Mouse (Mus musculus) forebrain, embryonic 13.5 days (tissue): ENCODE results near the gene Fam71a. TPM values are rescaled to one million over a fixed set of nuclear protein-coding genes. Genes with fewer than 3 reads are reported as not detected.

Source experiments
- ATAC-seq: fragments of 200-750 bp; cut with Nextera tagmentation; 2 replicates; pipeline ENCODE4 v1.8.0; 2017
- H3K27ac ChIP-seq: fragments of 300-500 bp; sonication (generic); 2 replicates; pipeline ENCODE4 v1.5.1; 2015; ENCODE audit warnings: inconsistent platforms, mild to moderate bottlenecking, moderate library complexity
- H3K27me3 ChIP-seq: fragments of 300-500 bp; sonication (generic); 2 replicates; pipeline ENCODE4 v1.6.1; 2015; ENCODE audit warnings: mild to moderate bottlenecking, inconsistent platforms
- H3K36me3 ChIP-seq: fragments of 300-500 bp; sonication (generic); 2 replicates; pipeline ENCODE4 v1.6.1; 2015; ENCODE audit warnings: mild to moderate bottlenecking, inconsistent platforms; ENCODE audit not compliant: poor library complexity, severe bottlenecking
- H3K4me1 ChIP-seq: fragments of 300-500 bp; sonication (generic); 2 replicates; pipeline ENCODE4 v1.6.1; 2015; ENCODE audit warnings: inconsistent platforms
- H3K4me2 ChIP-seq: fragments of 300-500 bp; sonication (generic); 2 replicates; pipeline ENCODE4 v1.6.1; 2015; ENCODE audit warnings: inconsistent platforms, mild to moderate bottlenecking, moderate library complexity
- H3K4me3 ChIP-seq: fragments of 300-500 bp; sonication (generic); 2 replicates; pipeline ENCODE4 v1.5.1; 2015; ENCODE audit warnings: mild to moderate bottlenecking, inconsistent platforms
- H3K9ac ChIP-seq: fragments of 300-500 bp; sonication (generic); 2 replicates; pipeline ENCODE4 v1.6.1; 2015; ENCODE audit warnings: mild to moderate bottlenecking, inconsistent platforms
- H3K9me3 ChIP-seq: fragments of 300-500 bp; sonication (generic); replicated peaks from 2 replicates; pipeline ENCODE4 v1.6.1; 2016; ENCODE audit warnings: inconsistent platforms
- WGBS: fragments of 180-500 bp; shearing (Covaris S2); methylation state at CpG from one replicate; pipeline ENCODE4 v1.1.7; 2015; 5-methylcytosine and 5-hydroxymethylcytosine counted together
- polyA plus RNA-seq: library from polyadenylated mRNA; unstranded; fragments of >200 nt; fragmentation: Nextera tagmentation; extraction: Ambion mirVana; gene quantifications from 2 replicates; pipeline ENCODE4 v1.2.1, GENCODE M21; 2015

The Fam71a gene
- polyA plus RNA-seq = not detected in 2 replicates

DNA sequence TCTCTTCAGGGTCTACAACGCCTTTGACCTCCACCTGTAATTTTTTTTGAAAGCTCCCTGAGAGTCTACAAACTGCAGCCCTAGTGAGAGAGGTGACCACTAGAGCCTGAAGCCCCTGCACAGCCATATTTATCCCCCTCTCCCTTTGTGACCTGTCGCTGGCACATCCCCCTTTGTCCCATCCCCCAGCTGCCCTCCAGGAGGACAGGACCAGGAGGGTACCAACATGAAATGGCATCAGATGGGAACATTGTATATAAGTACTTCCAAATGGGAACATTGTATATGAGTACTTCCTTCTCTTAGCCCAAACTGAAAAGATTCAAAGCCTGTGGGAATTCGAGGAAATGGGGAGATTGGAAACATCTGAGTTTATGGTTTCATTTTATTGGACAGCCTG lies at the start of gene Fam71a:
Gene Fam71a (minus strand): TSS at position 101 of the 400 bp plus-strand sequence.
- Histone ChIP-seq H3K4me1 (peaks cover 8% of the 10 kb centered on the region; the same call in 1 of the 2 replicates), H3K4me2 (no peak within 1 kb of the TSS), H3K36me3 (no peaks in the 10 kb centered on the region), H3K27ac (no peak within 1 kb of the TSS), H3K27me3 (no peaks in the 10 kb centered on the region), H3K9me3 (no peaks in the 10 kb centered on the region), H3K9ac (no peak within 1 kb of the TSS), H3K4me3 (no peak within 1 kb of the TSS)
- no peak for ATAC-seq
- 79% methylated on average over 3 of the region's 3 CpGs for WGBS

GRCm38 (mm10) chr1:191211096-191211495 lies 46.5 kb upstream of the Fam71a start:
- WGBS = 48% methylated on average over 2 of the region's 2 CpGs
- no peak overlapping the region for H3K4me2 ChIP-seq
- H3K9ac ChIP-seq = no peak overlapping the region
- H3K36me3 ChIP-seq = no peaks in the 10 kb centered on the region
- H3K27me3 ChIP-seq = no peaks in the 10 kb centered on the region
- H3K27ac ChIP-seq = no peak overlapping the region
- no peaks in the 10 kb centered on the region for H3K9me3 ChIP-seq
- no peaks in the 10 kb centered on the region for H3K4me1 ChIP-seq
- ATAC-seq = no peak
- no peak overlapping the region for H3K4me3 ChIP-seq

- no peak for ATAC-seq
- Histone ChIP-seq H3K9ac (no peak overlapping the region), H3K9me3 (no peaks in the 10 kb centered on the region), H3K36me3 (no peaks in the 10 kb centered on the region), H3K4me1 (no peaks in the 10 kb centered on the region), H3K4me2 (no peak overlapping the region), H3K4me3 (no peak overlapping the region), H3K27me3 (no peaks in the 10 kb centered on the region), H3K27ac (no peak overlapping the region)
- WGBS = 83% methylated on average over 5 of the region's 5 CpGs
Observed at GRCm38 (mm10) chr1:191205791-191206190, 41.2 kb upstream of the Fam71a start.

DNA sequence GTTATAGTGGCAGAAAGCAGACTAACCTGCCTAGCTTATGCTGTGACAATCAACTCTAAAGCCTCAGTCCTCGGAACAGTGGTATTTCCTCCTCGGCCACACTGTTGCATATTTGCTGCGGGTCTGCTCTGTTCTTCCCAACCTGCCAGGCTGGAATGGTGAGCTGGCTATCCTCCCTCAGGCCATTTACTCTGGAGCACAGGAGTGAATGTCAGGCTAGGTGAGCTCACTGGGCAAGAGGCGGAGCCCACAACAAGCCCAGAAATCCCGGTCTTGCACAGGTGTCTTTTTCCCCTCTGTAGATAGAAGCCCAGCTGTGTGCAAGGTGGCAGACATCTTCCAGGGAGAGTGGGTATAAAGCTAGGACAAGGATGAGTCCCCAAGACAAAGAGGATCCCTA lies 40.3 kb upstream of the Fam71a start:
- H3K36me3 ChIP-seq = no peaks in the 10 kb centered on the region
- H3K9me3 ChIP-seq = no peaks in the 10 kb centered on the region
- no peak overlapping the region for H3K4me3 ChIP-seq
- no peaks in the 10 kb centered on the region for H3K27me3 ChIP-seq
- H3K4me2 ChIP-seq = no peak overlapping the region
- no peak overlapping the region for H3K9ac ChIP-seq
- ATAC-seq = no peak
- H3K4me1 ChIP-seq = no peaks in the 10 kb centered on the region
- no peak overlapping the region for H3K27ac ChIP-seq
- 77% methylated on average over 5 of the region's 5 CpGs for WGBS

DNA sequence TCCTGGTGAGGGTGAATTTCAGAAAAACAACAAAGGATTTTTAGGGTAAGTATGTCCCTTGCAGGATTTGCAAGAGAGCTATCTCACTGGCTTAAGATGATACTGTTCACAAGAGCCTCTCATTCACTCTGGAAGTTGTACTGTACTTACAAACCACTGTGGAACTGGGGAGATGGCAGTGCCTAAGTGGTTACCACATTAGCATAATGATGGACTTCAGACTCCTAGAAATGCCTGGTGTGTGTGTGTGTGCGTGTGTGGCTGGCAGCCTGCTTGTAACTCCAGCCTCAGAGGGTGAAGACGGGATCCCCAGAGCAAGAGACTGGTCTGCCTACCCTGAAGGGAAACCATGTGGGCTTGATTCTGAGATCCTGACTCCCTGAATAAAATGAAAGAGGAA lies 38.9 kb upstream of the Fam71a start:
- no peaks in the 10 kb centered on the region for H3K36me3 ChIP-seq
- H3K27ac ChIP-seq = no peak overlapping the region
- H3K27me3 ChIP-seq = no peaks in the 10 kb centered on the region
- 74% methylated on average over 2 of the region's 2 CpGs for WGBS
- no peak overlapping the region for H3K4me3 ChIP-seq
- H3K9me3 ChIP-seq = no peaks in the 10 kb centered on the region
- no peak for ATAC-seq
- no peaks in the 10 kb centered on the region for H3K4me1 ChIP-seq
- H3K4me2 ChIP-seq = no peak overlapping the region
- H3K9ac ChIP-seq = no peak overlapping the region

DNA sequence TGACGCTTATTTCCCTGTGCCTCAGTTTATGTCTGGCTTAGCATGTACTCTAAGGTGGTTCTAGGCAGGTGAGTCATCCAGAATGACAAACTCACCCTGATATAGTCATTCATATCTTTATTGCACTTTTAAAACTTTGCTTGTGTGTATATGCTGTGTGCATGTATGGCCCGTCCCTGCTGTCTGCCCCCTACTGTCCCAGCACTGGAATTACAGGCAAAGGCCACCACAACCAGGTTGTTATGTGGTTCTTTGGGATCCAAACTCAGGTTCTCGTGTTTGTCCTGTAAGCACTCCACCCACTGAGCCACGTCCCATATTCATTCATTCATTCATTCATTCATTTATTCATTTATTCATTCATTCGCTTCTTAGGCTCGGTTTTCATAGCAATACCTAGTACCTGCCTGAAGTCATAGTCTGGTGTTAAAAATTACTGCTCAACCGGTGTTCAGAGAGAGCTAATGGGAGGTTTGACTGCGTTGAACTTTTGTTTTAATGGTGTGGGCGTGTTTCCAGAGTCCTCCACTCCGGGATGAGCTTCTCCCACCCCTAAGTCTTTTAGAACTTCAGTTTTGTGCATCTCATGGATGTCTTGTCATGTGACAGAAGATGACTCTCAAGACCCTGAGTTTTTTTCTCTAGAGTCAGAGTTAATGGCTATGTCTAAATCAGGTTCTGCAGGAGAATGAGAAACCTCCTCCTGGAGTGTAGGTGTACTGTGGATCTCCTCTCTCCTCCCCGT lies 37.8 kb upstream of the Fam71a start:
- Histone ChIP-seq H3K4me2 (no peak overlapping the region), H3K4me1 (no peaks in the 10 kb centered on the region), H3K36me3 (no peaks in the 10 kb centered on the region), H3K9ac (no peak overlapping the region), H3K4me3 (no peak overlapping the region), H3K27me3 (no peaks in the 10 kb centered on the region), H3K27ac (no peak overlapping the region), H3K9me3 (no peaks in the 10 kb centered on the region)
- 84% methylated on average over 11 of the region's 11 CpGs for whole genome bisulfite sequencing
- ATAC-seq = no peak

DNA sequence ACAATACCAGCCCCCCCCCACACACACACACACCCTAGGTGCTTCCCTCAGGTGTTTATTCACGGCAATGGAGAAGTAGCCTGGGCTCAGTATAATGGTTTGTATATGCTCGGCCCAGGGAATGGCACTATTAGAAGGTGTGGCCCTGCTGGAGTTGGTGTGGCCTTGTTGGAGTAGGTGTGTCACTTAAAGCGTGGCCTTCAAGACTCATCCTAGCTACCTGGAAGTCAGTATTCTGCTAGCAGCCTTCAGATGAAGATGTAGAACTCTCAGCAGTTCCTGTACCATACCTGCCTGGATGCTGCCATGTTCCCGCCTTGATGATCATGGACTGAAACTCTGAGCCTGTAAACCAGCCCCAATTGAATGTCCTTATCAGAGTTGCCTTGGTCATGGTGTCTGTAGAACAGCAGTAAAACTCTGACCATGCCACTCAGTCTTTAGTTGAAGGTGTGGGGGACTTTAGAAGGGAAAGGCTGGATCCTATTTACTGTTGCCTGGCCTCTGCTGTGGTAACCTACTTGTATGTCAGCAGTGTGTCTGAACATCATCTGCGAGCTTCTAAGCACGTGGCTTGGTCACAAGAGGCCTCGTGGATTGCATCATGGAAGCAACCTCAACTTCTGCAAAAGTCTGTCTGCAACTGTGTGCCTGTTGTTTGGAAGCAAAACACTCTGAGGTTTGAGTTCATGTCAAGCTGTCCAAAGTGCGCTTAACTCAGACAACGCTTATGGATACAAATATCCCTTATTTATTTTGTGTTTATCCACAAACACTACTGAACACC lies 36.4 kb upstream of the Fam71a start:
- 0 out of 2 replicates have a peak, but pooled peaks cover 1% of the 10 kb centered on the region for H3K27me3 ChIP-seq
- WGBS = 88% methylated on average over 9 of the region's 9 CpGs
- no peak overlapping the region for H3K4me3 ChIP-seq
- H3K36me3 ChIP-seq = no peaks in the 10 kb centered on the region
- H3K9ac ChIP-seq = no peak overlapping the region
- H3K4me2 ChIP-seq = no peak overlapping the region
- H3K4me1 ChIP-seq = no peaks in the 10 kb centered on the region
- H3K9me3 ChIP-seq = no peaks in the 10 kb centered on the region
- ATAC-seq = no peak
- no peak overlapping the region for H3K27ac ChIP-seq

DNA sequence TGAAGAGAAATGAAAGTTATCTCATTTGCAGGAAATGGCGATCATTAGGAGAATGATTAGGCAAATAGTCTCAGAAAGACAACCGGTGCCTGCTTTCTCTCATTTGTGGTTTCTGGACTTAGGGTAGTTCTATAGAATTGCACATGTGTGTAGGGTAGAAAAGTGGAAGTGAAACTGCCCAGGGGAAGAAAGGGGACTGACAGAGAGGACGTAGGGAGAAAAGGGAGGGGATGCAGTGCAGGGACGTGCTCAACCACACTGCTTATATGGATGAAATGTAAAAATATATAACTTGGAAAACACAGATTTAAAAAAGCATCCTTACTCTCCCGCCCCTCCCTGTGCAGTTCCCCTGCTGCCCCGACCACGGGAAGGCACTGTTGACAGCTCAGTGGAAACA lies 33.3 kb upstream of the Fam71a start:
- 83% methylated on average over 7 of the region's 7 CpGs for WGBS
- H3K9me3 ChIP-seq = no peaks in the 10 kb centered on the region

GRCm38 (mm10) chr1:191196016-191196415 lies 31.4 kb upstream of the Fam71a start:
- Histone ChIP-seq H3K4me1 (no peaks in the 10 kb centered on the region), H3K9me3 (no peaks in the 10 kb centered on the region), H3K36me3 (no peaks in the 10 kb centered on the region), H3K4me2 (no peak overlapping the region), H3K4me3 (no peak overlapping the region), H3K9ac (no peak overlapping the region), H3K27ac (no peak overlapping the region), H3K27me3 (peaks cover 17% of the 10 kb centered on the region)
- 86% methylated on average over 6 of the region's 6 CpGs for WGBS
- no peak for ATAC-seq

More for the DNA sequence above, 33.3 kb upstream of the Fam71a start:
- Histone ChIP-seq H3K4me3 (no peak overlapping the region), H3K27me3 (0 out of 2 replicates have a peak, but pooled peaks cover 2% of the 10 kb centered on the region), H3K36me3 (no peaks in the 10 kb centered on the region), H3K4me2 (no peak overlapping the region), H3K27ac (no peak overlapping the region), H3K9ac (no peak overlapping the region), H3K4me1 (no peaks in the 10 kb centered on the region)
- ATAC-seq = no peak

DNA sequence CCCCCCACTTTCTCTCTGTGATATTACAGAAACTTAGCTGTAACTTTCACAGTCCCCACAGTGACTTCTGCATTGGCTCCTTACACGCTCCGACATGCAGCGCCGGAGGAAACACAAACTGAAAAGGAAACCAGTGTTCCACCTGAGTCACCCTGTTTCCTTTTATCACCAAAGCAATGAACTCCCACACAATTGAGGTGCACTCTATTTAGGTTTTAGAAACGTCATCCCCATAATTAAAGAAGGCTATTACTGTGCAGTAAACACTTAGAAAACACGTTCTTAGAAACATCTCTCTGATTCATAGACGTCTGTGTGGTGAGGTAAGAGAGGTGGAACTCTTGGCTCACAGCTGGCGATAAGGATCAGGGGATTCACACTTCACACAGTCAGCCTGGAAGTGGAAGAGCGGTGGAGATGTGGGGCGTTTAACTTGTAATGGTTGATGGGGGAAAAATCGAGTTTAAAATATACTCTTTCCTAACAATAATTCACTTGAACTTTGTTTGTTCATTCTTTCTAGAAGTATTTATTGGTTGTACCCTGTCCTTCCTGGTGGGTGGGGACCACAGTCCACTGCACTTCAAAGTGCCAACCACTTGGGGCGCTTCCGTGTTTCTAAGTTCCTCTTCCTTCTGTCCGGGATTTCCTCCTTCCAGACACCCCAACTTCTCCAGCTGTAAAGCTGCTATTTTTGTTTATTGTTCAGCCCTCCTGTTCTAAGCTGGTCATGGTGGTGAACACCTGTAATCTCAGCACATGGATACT lies 29.2 kb upstream of the Fam71a start:
- WGBS = 56% methylated on average over 14 of the region's 14 CpGs

DNA sequence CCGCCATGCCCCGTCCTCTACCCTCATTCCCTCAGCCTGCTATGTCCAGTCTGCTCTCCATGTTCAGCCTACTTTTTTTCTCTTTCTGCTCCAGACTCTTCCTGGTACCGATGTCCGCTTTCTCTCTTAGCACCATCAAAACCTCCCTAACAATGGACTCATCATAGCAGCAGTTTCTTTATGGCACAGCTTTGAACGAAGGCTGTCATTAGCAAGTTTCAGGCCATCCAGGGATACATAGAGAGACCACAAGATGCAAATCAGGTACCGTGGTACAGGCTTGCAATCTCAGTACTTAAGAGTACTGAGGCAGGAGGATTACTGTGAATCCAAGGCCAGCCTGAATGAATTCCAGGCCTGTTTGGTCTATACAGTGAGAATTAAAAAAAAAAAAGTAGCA lies 28.1 kb upstream of the Fam71a start:
- Histone ChIP-seq H3K4me3 (no peak overlapping the region), H3K4me2 (no peak overlapping the region), H3K4me1 (no peaks in the 10 kb centered on the region), H3K9me3 (no peaks in the 10 kb centered on the region), H3K27me3 (peaks cover 40% of the 10 kb centered on the region), H3K9ac (no peak overlapping the region), H3K36me3 (no peaks in the 10 kb centered on the region), H3K27ac (no peak overlapping the region)
- ATAC-seq = no peak
- 84% methylated on average over 6 of the region's 6 CpGs for WGBS

More for the DNA sequence above, 29.2 kb upstream of the Fam71a start:
- peaks cover 31% of the 10 kb centered on the region for H3K27me3 ChIP-seq
- no peak overlapping the region for H3K9ac ChIP-seq
- no peak overlapping the region for H3K4me3 ChIP-seq
- no peaks in the 10 kb centered on the region for H3K4me1 ChIP-seq
- H3K27ac ChIP-seq = no peak overlapping the region
- no peaks in the 10 kb centered on the region for H3K36me3 ChIP-seq
- H3K4me2 ChIP-seq = no peak overlapping the region
- ATAC-seq = no peak
- H3K9me3 ChIP-seq = no peaks in the 10 kb centered on the region

GRCm38 (mm10) chr1:191192213-191192612 lies 27.6 kb upstream of the Fam71a start:
- no peak overlapping the region for H3K27ac ChIP-seq
- H3K27me3 ChIP-seq = peaks cover 45% of the 10 kb centered on the region
- no peaks in the 10 kb centered on the region for H3K9me3 ChIP-seq
- H3K4me1 ChIP-seq = no peaks in the 10 kb centered on the region
- ATAC-seq = no peak
- WGBS = 70% methylated on average over 6 of the region's 6 CpGs
- no peak overlapping the region for H3K4me2 ChIP-seq
- H3K36me3 ChIP-seq = no peaks in the 10 kb centered on the region
- no peak overlapping the region for H3K9ac ChIP-seq
- H3K4me3 ChIP-seq = no peak overlapping the region
